Mouse (Mus musculus): ENCODE results near the gene 2010300C02Rik. TPM values are rescaled to one million over a fixed set of nuclear protein-coding genes. Genes with fewer than 3 reads are reported as not detected.
"Not testable (repeated sequence)": the region's sequence is repeated elsewhere in the genome, so short reads cannot be mapped to it uniquely, and the experiment has no call there.

2010300C02Rik gene
- polyA plus RNA-seq, 1 experiment, result 163 TPM

DNA sequence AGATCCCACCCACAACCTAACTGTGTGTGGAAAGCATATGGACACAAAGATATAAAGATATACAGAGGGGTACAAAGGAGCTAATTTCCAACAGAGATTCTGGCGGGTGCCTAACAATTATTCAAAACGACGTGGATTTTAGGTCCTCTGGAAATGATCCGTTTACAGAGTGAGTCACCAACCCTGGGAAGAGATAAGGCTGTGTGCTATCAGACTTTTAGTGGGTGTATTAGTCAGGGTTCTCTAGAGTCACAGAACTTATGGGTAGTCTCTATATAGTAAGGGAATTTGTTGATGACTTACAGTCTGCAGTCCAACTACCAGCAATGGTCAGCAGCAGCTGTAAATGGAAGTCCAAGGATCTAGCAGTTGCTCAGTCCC lies 7.5 kb downstream of the 2010300C02Rik start:
- not testable (repeated sequence) for DNase-seq (ENCODE audit: extremely low spot score in 1 of 2, low spot score in 1 of 2)

DNA sequence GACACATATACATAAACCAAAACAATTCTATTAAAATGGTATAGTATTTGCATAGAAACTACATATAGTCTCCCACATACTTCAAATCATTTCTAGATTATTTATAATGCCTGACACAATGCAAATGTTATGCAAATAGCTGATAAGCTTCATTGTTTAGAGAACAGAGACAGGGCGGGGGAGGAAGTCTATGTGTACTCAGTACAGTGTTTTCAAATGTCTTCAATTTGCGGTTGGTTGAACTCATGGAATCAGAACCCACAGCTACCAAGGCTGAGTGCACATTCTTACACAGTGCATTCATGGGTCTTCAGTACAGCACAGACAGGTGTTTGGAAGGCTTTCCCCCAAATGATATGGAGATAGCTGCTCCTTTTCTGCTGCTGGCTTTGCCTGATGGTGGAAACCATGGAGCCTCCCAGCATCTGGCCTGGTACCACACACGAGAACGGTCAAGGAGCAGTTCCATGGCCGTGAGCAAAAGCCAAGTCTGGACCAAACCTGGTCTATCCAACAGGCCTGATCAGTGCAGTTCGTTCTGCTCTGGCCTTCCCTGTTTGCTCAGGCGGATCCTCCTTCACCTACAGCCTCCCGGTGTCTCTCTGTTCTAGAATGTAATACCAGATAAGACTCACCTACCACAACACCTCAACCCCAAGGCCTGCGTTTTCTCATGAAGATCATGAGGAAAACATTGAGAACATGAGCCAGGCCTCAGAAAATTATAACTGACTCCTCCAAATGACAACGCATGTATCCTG lies 8.1 kb downstream of the 2010300C02Rik start:
- no peak for DNase-seq (ENCODE audit: extremely low spot score in 1 of 2, low spot score in 1 of 2)

DNA sequence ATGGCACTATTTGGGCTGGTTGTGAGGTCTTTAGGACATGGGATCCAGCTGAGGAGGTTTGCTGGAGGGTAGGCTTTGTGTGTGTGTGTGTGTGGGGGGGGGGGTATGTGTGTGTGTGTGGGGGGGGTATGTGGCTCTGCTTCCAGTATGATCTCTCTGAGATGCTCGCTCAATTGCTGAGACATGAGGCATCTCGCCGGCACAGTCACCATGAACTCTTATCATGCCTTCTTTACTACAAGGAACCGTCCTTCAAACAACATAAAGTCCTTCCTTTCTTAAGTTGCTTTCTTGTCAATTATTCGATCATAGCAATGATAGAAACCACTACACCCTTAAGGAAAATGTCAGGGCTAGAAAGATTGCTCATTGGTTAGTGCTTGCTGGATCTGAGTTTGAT lies 8.8 kb downstream of the 2010300C02Rik start:
- no peak for DNase-seq (ENCODE audit: extremely low spot score in 1 of 2, low spot score in 1 of 2)

GRCm38 (mm10) chr1:37709736-37710135 lies 10.1 kb downstream of the 2010300C02Rik start:
- DNase-seq (ENCODE audit: extremely low spot score in 1 of 2, low spot score in 1 of 2), result no peak

GRCm38 (mm10) chr1:37708270-37708955 lies 11.5 kb downstream of the 2010300C02Rik start:
- DNase-seq (ENCODE audit: extremely low spot score in 1 of 2, low spot score in 1 of 2), result no peak

- no peak for DNase-seq (ENCODE audit: extremely low spot score in 1 of 2, low spot score in 1 of 2)
Observed at GRCm38 (mm10) chr1:37702326-37702725, 17.6 kb downstream of the 2010300C02Rik start.

GRCm38 (mm10) chr1:37698852-37699439 lies 20.9 kb downstream of the 2010300C02Rik start:
- peak in 1 of 2 experiments; percentile 60 for DNase-seq (ENCODE audit: extremely low spot score in 1 of 2, low spot score in 1 of 2)

- DNase-seq (ENCODE audit: extremely low spot score in 1 of 2, low spot score in 1 of 2), result no peak
Observed at GRCm38 (mm10) chr1:37698186-37698839, 21.6 kb downstream of the 2010300C02Rik start.

DNA sequence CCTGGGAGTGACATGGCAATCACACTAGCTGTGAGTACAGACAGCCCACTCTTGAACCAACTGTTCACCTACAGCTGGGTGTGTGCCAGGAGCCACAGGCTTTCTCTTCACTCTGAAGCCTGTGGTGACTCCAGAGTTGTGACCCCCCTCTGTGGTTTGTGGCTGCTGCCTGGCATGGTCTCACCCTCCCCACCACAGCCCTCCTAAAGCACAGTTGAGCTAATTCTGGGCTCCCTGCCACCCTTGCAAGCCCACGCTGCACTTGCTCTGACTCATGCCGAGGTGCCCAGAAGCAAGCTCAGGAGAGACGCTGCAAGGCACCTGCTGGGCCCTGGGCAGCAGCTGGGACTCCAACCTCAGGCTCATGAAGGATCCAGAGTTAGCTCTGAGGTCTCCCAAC lies 23.0 kb downstream of the 2010300C02Rik start:
- peak; percentile 84 to 87 for DNase-seq (ENCODE audit: extremely low spot score in 1 of 2, low spot score in 1 of 2)

DNA sequence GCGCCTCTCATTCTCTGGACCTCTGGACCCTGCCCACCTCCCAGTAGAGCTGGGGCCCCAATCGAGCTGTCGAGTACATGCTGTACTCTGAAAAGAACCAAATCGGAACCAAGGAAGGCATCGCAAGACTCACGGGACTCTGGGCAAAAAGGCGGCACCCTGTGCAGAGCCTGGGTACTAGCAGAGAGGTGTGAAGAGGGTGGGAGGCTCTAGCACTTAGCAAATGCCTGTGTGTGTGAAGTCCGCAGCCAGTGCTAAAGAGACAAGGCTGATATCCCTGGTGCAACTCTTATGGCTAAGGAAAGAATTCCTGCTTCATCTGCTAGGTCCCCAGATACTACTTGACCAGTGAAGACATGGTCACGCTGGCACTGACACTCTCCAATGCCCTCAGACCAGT lies 24.2 kb downstream of the 2010300C02Rik start:
- DNase-seq (ENCODE audit: extremely low spot score in 1 of 2, low spot score in 1 of 2), result peak in 1 of 2 experiments; percentile 42

- no peak for DNase-seq (ENCODE audit: extremely low spot score in 1 of 2, low spot score in 1 of 2)
Observed at GRCm38 (mm10) chr1:37694417-37694816, 25.5 kb downstream of the 2010300C02Rik start.

GRCm38 (mm10) chr1:37691179-37691578 lies 28.7 kb downstream of the 2010300C02Rik start:
- no peak for DNase-seq (ENCODE audit: extremely low spot score in 1 of 2, low spot score in 1 of 2)

DNA sequence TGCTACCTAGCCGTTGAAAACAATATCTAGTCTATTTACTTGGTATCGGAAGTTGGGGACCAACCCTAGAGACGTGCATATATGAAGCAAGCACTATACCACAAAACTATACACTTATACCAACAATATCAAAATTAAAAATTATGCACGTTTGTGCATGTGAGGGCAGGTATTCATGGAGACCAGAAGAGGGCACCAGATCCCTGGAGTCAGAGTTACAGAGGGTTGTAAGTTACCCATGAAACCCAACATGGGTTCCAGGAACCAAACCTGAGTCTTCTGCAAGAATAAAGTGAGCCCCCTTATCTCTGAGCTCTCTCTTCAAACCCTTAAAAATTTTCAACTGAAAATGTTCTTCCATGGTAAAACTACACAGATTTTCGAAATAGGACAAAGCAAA lies 29.2 kb downstream of the 2010300C02Rik start:
- no peak for DNase-seq (ENCODE audit: extremely low spot score in 1 of 2, low spot score in 1 of 2)

- peak in 1 of 2 experiments; percentile 73 for DNase-seq (ENCODE audit: extremely low spot score in 1 of 2, low spot score in 1 of 2)
Observed at GRCm38 (mm10) chr1:37689730-37690129, 30.2 kb downstream of the 2010300C02Rik start.

DNA sequence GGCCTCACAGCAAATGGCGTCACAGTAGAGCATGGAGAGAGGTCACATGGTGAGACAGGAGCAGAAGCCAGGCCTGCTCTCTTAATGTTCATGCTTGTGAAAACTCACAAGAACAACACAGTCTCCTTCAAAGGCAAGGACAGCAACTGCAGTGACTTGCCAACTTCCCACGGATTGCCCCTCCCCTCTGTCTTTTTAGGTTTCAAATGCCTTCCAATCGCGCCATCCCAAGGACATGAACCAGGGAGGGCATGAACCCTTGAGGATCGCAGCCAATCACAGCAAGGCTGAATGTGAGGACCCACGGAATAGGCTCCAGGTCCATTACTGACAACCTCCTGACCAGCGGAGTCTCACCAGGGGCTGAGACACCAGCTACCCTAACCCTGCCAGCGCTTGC lies 31.5 kb downstream of the 2010300C02Rik start:
- no peak for DNase-seq (ENCODE audit: extremely low spot score in 1 of 2, low spot score in 1 of 2)

GRCm38 (mm10) chr1:37687515-37687914 lies 32.4 kb downstream of the 2010300C02Rik start:
- DNase-seq (ENCODE audit: extremely low spot score in 1 of 2, low spot score in 1 of 2), result no peak

GRCm38 (mm10) chr1:37686953-37687441 lies 32.9 kb downstream of the 2010300C02Rik start:
- peak; percentile 71 to 77 for DNase-seq (ENCODE audit: extremely low spot score in 1 of 2, low spot score in 1 of 2)

DNA sequence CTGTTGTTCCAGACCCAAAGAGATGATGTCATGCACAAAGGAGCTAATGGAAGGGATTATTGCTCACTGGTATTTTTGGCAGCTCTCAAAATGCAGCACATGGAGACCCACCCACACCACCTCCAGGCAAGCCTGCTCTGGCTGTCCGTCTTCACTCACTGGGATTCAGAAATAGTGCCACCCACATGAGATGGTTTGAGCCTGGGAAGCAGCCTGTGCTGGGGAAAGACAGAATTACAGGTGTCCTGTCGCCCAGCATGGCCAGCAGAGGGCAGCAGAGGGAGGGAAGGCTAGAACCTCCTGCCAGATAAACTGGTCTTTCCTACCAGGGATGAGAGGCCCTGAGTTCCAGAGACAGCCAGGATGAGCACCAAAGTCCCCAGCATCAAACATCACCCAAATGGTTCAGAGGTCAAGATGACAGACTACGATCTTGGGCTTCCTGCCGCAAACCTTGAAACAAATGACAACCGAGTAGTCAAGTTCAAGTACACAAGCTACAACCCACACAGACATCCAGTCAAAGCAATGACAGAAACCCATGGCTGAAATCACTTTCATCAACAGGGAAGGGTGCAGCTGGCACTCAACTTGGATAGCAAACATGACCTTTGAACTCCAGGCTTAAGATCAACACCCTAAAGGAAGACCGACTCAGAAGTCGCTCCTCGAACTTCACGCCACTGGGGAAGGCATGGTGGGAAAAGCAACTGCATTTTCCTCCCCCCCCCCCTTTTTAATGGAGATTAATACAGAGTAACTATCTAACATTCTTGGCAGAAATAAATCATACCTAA lies 41.4 kb downstream of the 2010300C02Rik start:
- DNase-seq (ENCODE audit: extremely low spot score in 1 of 2, low spot score in 1 of 2), result peak; percentile 95

DNA sequence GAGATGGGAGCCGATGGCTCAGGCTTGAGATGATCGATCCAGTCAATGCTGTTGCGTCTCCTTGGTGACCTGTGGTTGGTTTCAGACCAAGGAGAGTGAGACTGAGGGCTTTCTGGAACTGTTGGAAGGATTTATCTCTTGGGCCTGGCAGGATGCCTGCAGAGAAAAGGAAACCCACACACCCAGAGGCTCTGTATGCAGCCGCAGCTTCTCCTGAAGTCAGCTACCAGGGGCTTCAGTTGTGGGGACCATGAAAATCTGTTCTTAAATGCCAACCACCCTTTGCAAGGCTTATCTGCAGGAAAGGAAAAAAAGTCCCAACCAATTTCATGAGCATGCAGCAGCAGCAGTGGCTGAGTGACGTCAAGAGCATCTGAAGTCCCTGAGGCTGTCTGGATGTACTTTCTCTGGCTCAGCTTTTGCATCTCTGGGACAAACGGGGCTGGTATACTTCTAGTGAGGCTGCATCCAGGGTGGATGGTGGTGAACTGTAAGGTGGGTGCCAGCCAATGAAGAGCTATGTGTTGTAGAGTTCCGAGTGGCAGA lies 42.8 kb downstream of the 2010300C02Rik start:
- peak in 1 of 2 experiments; percentile 44 for DNase-seq (ENCODE audit: extremely low spot score in 1 of 2, low spot score in 1 of 2)

DNA sequence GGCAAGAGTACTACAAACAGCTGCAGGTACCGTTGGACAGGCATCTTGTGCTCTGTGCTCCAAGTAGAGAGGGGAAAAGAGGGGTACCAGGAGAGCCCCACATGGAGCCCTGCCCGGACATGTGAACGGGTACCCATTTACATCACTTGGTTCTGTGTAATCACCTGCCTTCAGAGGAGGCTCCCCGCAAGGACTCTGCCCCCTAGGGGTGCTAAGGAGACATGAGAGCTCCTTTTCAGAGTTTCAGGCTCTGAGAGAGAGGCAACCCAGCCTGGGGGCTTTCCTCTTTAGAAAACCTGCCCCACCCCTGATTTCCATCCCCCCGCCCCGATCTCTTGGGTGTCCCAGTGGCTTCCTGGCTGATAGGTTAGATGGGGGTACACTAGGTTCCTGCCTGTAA lies 44.4 kb downstream of the 2010300C02Rik start:
- DNase-seq (ENCODE audit: extremely low spot score in 1 of 2, low spot score in 1 of 2), result no peak

Data from frontal cortex, adult 2 months (tissue).